7 mouse cellular contexts compared by ENCODE assay signal in genomic region chr8:94735426-94736094, GRCm38 (mm10). TPM values are rescaled to one million over a fixed set of nuclear protein-coding genes. Genes with fewer than 3 reads are reported as not detected.
DNase-seq lines count a peak whose midpoint lies in the region; ATAC-seq and TF ChIP-seq lines count a peak whose summit lies in the region.

No protein-coding gene starts in this region.

- peak overlapping the region; percentile 51 to 53 for H3K4me3 ChIP-seq in MEL (ENCODE audit: control insufficient read depth in 1 of 2, insufficient read depth in 1 of 2, low read depth in 2 of 2, low read length in 2 of 2)
- peak overlapping the region; percentile 6; the same call in 1 of the 2 replicates for H3K4me3 ChIP-seq in heart, embryonic 13.5 days
- H3K4me3 ChIP-seq in liver, postnatal 0 days (ENCODE audit: low read depth, low read length) = peak overlapping the region; percentile 9; the same call in 1 of the 2 replicates

- H3K36me3 ChIP-seq in MEL (ENCODE audit: control insufficient read depth in 1 of 2, insufficient read depth in 2 of 2, low read length in 2 of 2) = no peaks in the 10 kb centered on the region
- no peaks in the 10 kb centered on the region for H3K36me3 ChIP-seq in heart, embryonic 13.5 days
- H3K36me3 ChIP-seq in liver, postnatal 0 days (replicated peaks; ENCODE audit: insufficient read depth, low read length) = no peaks in the 10 kb centered on the region

- H3K9ac ChIP-seq in MEL (ENCODE audit: control insufficient read depth, low read depth, low read length, poor library complexity, severe bottlenecking) = peak overlapping the region; percentile 37; the same call in 1 of the 2 replicates
- peak overlapping the region; percentile 63 for H3K9ac ChIP-seq in heart, embryonic 13.5 days
- H3K9ac ChIP-seq in liver, postnatal 0 days (replicated peaks) = peak overlapping the region; percentile 36

- intact Hi-C loops in gastrocnemius, postnatal 36 days (cut with DNase I) = no loop called here

- H3K4me1 ChIP-seq in MEL (ENCODE audit: control insufficient read depth in 1 of 2, insufficient read depth in 2 of 2, low read length in 2 of 2) = no peaks in the 10 kb centered on the region
- peaks cover 27% of the 10 kb centered on the region for H3K4me1 ChIP-seq in heart, embryonic 13.5 days
- H3K4me1 ChIP-seq in liver, postnatal 0 days (ENCODE audit: insufficient read depth) = peaks cover 30% of the 10 kb centered on the region

- H3K79me2 ChIP-seq in MEL (ENCODE audit: control insufficient read depth, insufficient read depth, low read length, poor library complexity) = no peaks in the 10 kb centered on the region

- H3K27ac ChIP-seq in MEL (ENCODE audit: control insufficient read depth, low read depth, low read length) = no peak overlapping the region
- H3K27ac ChIP-seq in heart, embryonic 13.5 days (replicated peaks) = no peak overlapping the region
- peak overlapping the region; percentile 97 for H3K27ac ChIP-seq in liver, postnatal 0 days (ENCODE audit: low read depth)

- TF ChIP-seq CTCF in MEL (IDR thresholded peaks at IDR 0.05 in 2 of 3, conservative IDR thresholded peaks at IDR 0.05 in 1 of 3; ENCODE audit: control insufficient read depth in 1 of 3, insufficient read depth in 1 of 3, low read depth in 2 of 3, low read length in 3 of 3, poor library complexity in 1 of 3, severe bottlenecking in 1 of 3) = no peak
- no peak for TF ChIP-seq CTCF in liver, postnatal 0 days (IDR thresholded peaks at IDR 0.05; ENCODE audit: low read depth)

- no peaks in the 10 kb centered on the region for H3K9me3 ChIP-seq in MEL (replicated peaks; ENCODE audit: insufficient read depth, low read length)
- H3K9me3 ChIP-seq in heart, embryonic 13.5 days = peaks cover under 1% of the 10 kb centered on the region; the same call in 1 of the 2 replicates
- 0 out of 2 replicates have a peak, but pooled peaks cover 1% of the 10 kb centered on the region for H3K9me3 ChIP-seq in liver, postnatal 0 days (ENCODE audit: low read length)

- no peak for TF ChIP-seq RAD21 in MEL (IDR thresholded peaks at IDR 0.05; ENCODE audit: low read depth, low read length)

- H3K4me2 ChIP-seq in heart, embryonic 13.5 days = peak overlapping the region; percentile 49
- H3K4me2 ChIP-seq in liver, postnatal 0 days (ENCODE audit: low read depth, low read length) = peak overlapping the region; percentile 53

- 40% methylated on average over 5 of the region's 5 CpGs for WGBS in heart, embryonic 13.5 days
- WGBS in liver, postnatal 0 days (ENCODE audit: insufficient replicate concordance) = 44% methylated on average over 5 of the region's 5 CpGs

- no peak for TF ChIP-seq EP300 in MEL (IDR thresholded peaks at IDR 0.05; ENCODE audit: low read depth in 1 of 2, low read length in 2 of 2)
- no peak for TF ChIP-seq EP300 in liver, postnatal 0 days (IDR thresholded peaks at IDR 0.05; ENCODE audit: low read depth)

- no peak for ATAC-seq in heart, embryonic 13.5 days (ENCODE audit: extremely low read depth, insufficient number of reproducible peaks, low FRiP score, low TSS enrichment)
- ATAC-seq in liver, postnatal 0 days = no peak
- ATAC-seq in megakaryocyte-erythroid progenitor cell, adult 5-6 weeks (replicated peaks; ENCODE audit: low FRiP score, low TSS enrichment, poor library complexity, severe bottlenecking) = no peak

- TF ChIP-seq POLR2A in MEL (IDR thresholded peaks at IDR 0.05; ENCODE audit: control insufficient read depth in 1 of 2, insufficient read depth in 1 of 2, low read depth in 1 of 2, low read length in 2 of 2, poor library complexity in 1 of 2) = no peak

- DNase-seq in 3T3-L1 (ENCODE audit: low read depth, low spot score) (peak; percentile 60), MEL (ENCODE audit: low read depth, low spot score) (peak; percentile 20)
- no peak for DNase-seq in liver, postnatal 0 days
- no peak for DNase-seq in layer of hippocampus, postnatal 25 days (ENCODE audit: extremely low spot score in 1 of 2, low spot score in 1 of 2)
- no peak for DNase-seq in gastrocnemius, postnatal 36 days

- H3K27me3 ChIP-seq in MEL (ENCODE audit: control insufficient read depth in 1 of 2, insufficient read depth in 2 of 2, low read length in 2 of 2) = peaks cover 0 to 3% of the 10 kb centered on the region in 2 experiments; a peak in 2 of 4 replicates
- no peaks in the 10 kb centered on the region for H3K27me3 ChIP-seq in heart, embryonic 13.5 days (replicated peaks)
- H3K27me3 ChIP-seq in liver, postnatal 0 days (ENCODE audit: insufficient read depth, low read length) = no peaks in the 10 kb centered on the region

TF ChIP-seq in MEL, 35 proteins besides CTCF, POLR2A, EP300 and RAD21:
- TF ChIP-seq SMC3 (IDR thresholded peaks at IDR 0.05; ENCODE audit: low read depth, low read length) (no peak), TAL1 (IDR thresholded peaks at IDR 0.05; ENCODE audit: low read length) (no peak), GATA1 (IDR thresholded peaks at IDR 0.05; ENCODE audit: low read depth, low read length) (no peak), ZKSCAN1 (IDR thresholded peaks at IDR 0.05; ENCODE audit: low read depth, low read length) (no peak), MYB (IDR thresholded peaks at IDR 0.05; ENCODE audit: low read depth, low read length) (no peak), KAT2A (conservative IDR thresholded peaks at IDR 0.05; ENCODE audit: low read depth, low read length) (no peak), ZMIZ1 (IDR thresholded peaks at IDR 0.05; ENCODE audit: low read depth, low read length) (no peak), MAX (IDR thresholded peaks at IDR 0.05; ENCODE audit: low read length) (no peak), MXI1 (IDR thresholded peaks at IDR 0.05; ENCODE audit: low read depth, low read length) (no peak)

RNA-seq across cellular contexts. Expression of gene Ccl22, which starts 9.8 kb away (rescaled TPM):
- not detected in 2 replicates for total RNA-seq in MEL (2012; rRNA removed)
- under 1 TPM in 1 of 2 experiments, not detected in 1; 0.06 TPM for polyA plus RNA-seq in MEL (2012; ENCODE audit: insufficient read depth in 1 of 2, insufficient read length in 2 of 2, low read depth in 1 of 2, low replicate concordance in 2 of 2, missing spikeins in 1 of 2)
- polyA plus RNA-seq in heart, embryonic 13.5 days (2015; fragmentation: Nextera tagmentation; extraction: Ambion mirVana) = not detected in 2 replicates
- polyA plus RNA-seq in liver, postnatal 0 days (2015; fragmentation: Nextera tagmentation; extraction: Ambion mirVana) = 0.07 and 0.28 TPM in 2 replicates
- not detected in 2 replicates for total RNA-seq in megakaryocyte-erythroid progenitor cell, adult 5-6 weeks (2014; fragmentation: Nextera tagmentation)
- total RNA-seq in megakaryocyte-erythroid progenitor cell, adult 5-6 weeks (2017) = not detected in 2 replicates
- not detected for total RNA-seq in layer of hippocampus, postnatal 25 days (2021)
- not detected for total RNA-seq in gastrocnemius, postnatal 36 days (2021)

RNA-seq across cellular contexts. Expression of gene Cx3cl1, which starts 36.2 kb away (rescaled TPM):
- not detected in 2 replicates for total RNA-seq in MEL (2012; rRNA removed)
- not detected for polyA plus RNA-seq in MEL (2012; ENCODE audit: insufficient read depth in 1 of 2, insufficient read length in 2 of 2, low read depth in 1 of 2, low replicate concordance in 2 of 2, missing spikeins in 1 of 2)
- 11.2 and 12.9 TPM in 2 replicates for polyA plus RNA-seq in heart, embryonic 13.5 days (2015; fragmentation: Nextera tagmentation; extraction: Ambion mirVana)
- polyA plus RNA-seq in liver, postnatal 0 days (2015; fragmentation: Nextera tagmentation; extraction: Ambion mirVana) = 0.47 and 0.79 TPM in 2 replicates
- 0.35 TPM in 1 of 2 replicates, not detected in the other for total RNA-seq in megakaryocyte-erythroid progenitor cell, adult 5-6 weeks (2014; fragmentation: Nextera tagmentation)
- total RNA-seq in megakaryocyte-erythroid progenitor cell, adult 5-6 weeks (2017) = not detected in 2 replicates
- total RNA-seq in layer of hippocampus, postnatal 25 days (2021) = 100 to 1,000 TPM; 490 to 500 TPM
- 1 to 10 TPM in 1 of 2 experiments, under 1 TPM in 1; 0.52 to 1.6 TPM for total RNA-seq in gastrocnemius, postnatal 36 days (2021)

RNA-seq across cellular contexts. Expression of gene Pllp, which starts 39.5 kb away (rescaled TPM):
- not detected in 2 replicates for total RNA-seq in MEL (2012; rRNA removed)
- under 1 TPM in 1 of 2 experiments, not detected in 1; 0.06 TPM for polyA plus RNA-seq in MEL (2012; ENCODE audit: insufficient read depth in 1 of 2, insufficient read length in 2 of 2, low read depth in 1 of 2, low replicate concordance in 2 of 2, missing spikeins in 1 of 2)
- 0.23 and 0.55 TPM in 2 replicates for polyA plus RNA-seq in heart, embryonic 13.5 days (2015; fragmentation: Nextera tagmentation; extraction: Ambion mirVana)
- polyA plus RNA-seq in liver, postnatal 0 days (2015; fragmentation: Nextera tagmentation; extraction: Ambion mirVana) = 2.5 and 3.1 TPM in 2 replicates
- total RNA-seq in megakaryocyte-erythroid progenitor cell, adult 5-6 weeks (2014; fragmentation: Nextera tagmentation) = not detected in 2 replicates
- not detected in 2 replicates for total RNA-seq in megakaryocyte-erythroid progenitor cell, adult 5-6 weeks (2017)
- total RNA-seq in layer of hippocampus, postnatal 25 days (2021) = 10 to 100 TPM; 62.1 to 74.8 TPM
- total RNA-seq in gastrocnemius, postnatal 36 days (2021) = 1 to 10 TPM in 1 of 2 experiments, under 1 TPM in 1; 0.51 to 3.4 TPM

Comparison
In these comparisons a context has a peak if more than half of its experiments do, and no peak if none do; other contexts are left out.
1. DNase-seq: peak in 3T3-L1 (single experiment) and MEL (single experiment); none in liver, postnatal 0 days (single experiment), layer of hippocampus, postnatal 25 days (0 of 2) and gastrocnemius, postnatal 36 days (0 of 2).
2. RNA of gene Cx3cl1, which starts 36.2 kb away (total RNA-seq): 490 to 500 TPM in layer of hippocampus, postnatal 25 days; 0.52 to 1.6 TPM in gastrocnemius, postnatal 36 days, not detected in MEL and 0.35 TPM in megakaryocyte-erythroid progenitor cell, adult 5-6 weeks; every median in the first group is over 100 times any median in the second.
3. RNA of gene Pllp, which starts 39.5 kb away (total RNA-seq): 62.1 to 74.8 TPM in layer of hippocampus, postnatal 25 days; 0.51 to 3.4 TPM in gastrocnemius, postnatal 36 days, not detected in MEL and not detected in megakaryocyte-erythroid progenitor cell, adult 5-6 weeks; every median in the first group is over 10 times any median in the second.
4. Peak in every context shown above with its lines, with median percentiles within 50 percentile points of each other: H3K4me3 ChIP-seq and H3K9ac ChIP-seq.